Mouse (Mus musculus) hindlimb bud, embryonic 11.5 days (tissue): ENCODE results near the gene Ppp2r3d.

Experiments used
- DNase-seq: peaks from one replicate; pipeline ENCODE4 v3.0.0-alpha.2; 2012; ENCODE audit warnings: low read depth, low spot score; ENCODE audit errors: extremely low spot score

Ppp2r3d gene

GRCm38 (mm10) chr9:124412921-124413320, 63.8 kb downstream of the Ppp2r3d start:
- no peak for DNase-seq

GRCm38 (mm10) chr9:124411553-124411952, 65.1 kb downstream of the Ppp2r3d start:
- no peak for DNase-seq

GRCm38 (mm10) chr9:124408564-124408963, 68.1 kb downstream of the Ppp2r3d start:
- no peak for DNase-seq
